12 mouse cellular contexts compared by ENCODE assay signal in the genomic region with DNA sequence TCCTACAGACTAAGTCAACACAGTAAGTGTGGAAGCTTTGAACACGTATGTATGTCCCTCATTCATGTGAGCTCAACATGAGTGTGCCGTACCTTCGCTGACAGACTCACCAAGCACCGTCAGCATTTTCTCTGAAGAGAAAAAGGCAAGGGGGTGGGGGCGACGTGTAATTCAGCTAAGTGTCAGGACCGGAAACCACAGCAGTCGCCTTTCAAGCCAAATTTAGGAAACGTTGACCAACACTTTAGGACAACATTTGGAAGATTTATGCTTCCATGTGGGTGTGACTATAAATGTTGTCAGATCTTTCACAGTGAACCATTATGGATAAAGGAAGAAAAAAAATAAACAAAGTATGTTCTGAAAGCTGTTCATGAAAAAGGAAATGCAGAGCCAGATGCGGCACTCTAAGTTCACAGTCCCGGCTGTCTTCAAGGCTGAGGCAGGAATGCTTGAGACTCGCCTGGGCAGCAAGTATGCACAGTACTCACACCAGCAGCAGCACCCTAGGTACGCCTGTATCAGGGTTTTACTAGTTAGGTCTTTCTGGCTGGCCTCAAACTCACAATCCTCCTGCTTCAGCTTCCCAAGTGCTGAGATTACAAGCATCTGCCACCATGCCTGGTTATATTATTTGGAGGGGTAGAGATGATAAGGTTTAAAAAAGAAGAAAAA. TPM values are rescaled to one million over a fixed set of nuclear protein-coding genes. Genes with fewer than 3 reads are reported as not detected.
DNase-seq lines count a peak whose midpoint lies in the region; ATAC-seq and TF ChIP-seq lines count a peak whose summit lies in the region.
"Had no signal": no experiment of that assay in that cellular context is flagged by ENCODE, and none has a peak within 500 bp of the region (broad histone marks: within the 10 kb centered on the region; RNA-seq: fewer than 3 reads in every experiment).

No protein-coding gene starts in this region.

- intact Hi-C loops in gastrocnemius, adult 2 months (cut with DNase I), result no loop called here
- intact Hi-C loops in left cerebral cortex, postnatal 14 days (cut with DNase I), result no loop called here

- no peak overlapping the region for H3K4me3 ChIP-seq in gastrocnemius, adult 2 months
- no peak overlapping the region for H3K4me3 ChIP-seq in neural tube, embryonic 13.5 days
- no peak overlapping the region for H3K4me3 ChIP-seq in stomach, embryonic 16.5 days (replicated peaks; ENCODE audit: low read length)
- H3K4me3 ChIP-seq: hindbrain, embryonic 12.5 days had no signal

- 69% methylated on average over 13 of the region's 13 CpGs for WGBS in neural tube, embryonic 13.5 days
- WGBS in stomach, embryonic 16.5 days, result 31% methylated on average over 13 of the region's 13 CpGs

- no peak overlapping the region for H3K9ac ChIP-seq in neural tube, embryonic 13.5 days
- no peak overlapping the region; the same call in 1 of the 2 replicates for H3K9ac ChIP-seq in stomach, embryonic 16.5 days (ENCODE audit: low read length)
- H3K9ac ChIP-seq: hindbrain, embryonic 12.5 days had no signal

- DNase-seq in gastrocnemius, adult 2 months, result no peak
- DNase-seq in gastrocnemius, postnatal 25 days, result no peak
- no peak for DNase-seq in neural tube, embryonic 10.5 days (ENCODE audit: extremely low spot score, low spot score)
- DNase-seq in kidney, postnatal 25 days, result peak; percentile 44 to 49
- DNase-seq in left cerebral cortex, postnatal 14 days (ENCODE audit: low spot score in 2 of 2), result no peak
- no peak for DNase-seq in frontal cortex, postnatal 36 days (ENCODE audit: low spot score in 2 of 2)
- DNase-seq: gastrocnemius, postnatal 36 days; thymus, adult 18-20 months had no signal

- no peak for ATAC-seq in neural tube, embryonic 13.5 days (ENCODE audit: low read depth)
- no peak for ATAC-seq in stomach, embryonic 16.5 days (ENCODE audit: insufficient read depth, low FRiP score)
- ATAC-seq: activated CD4-positive, CD25-positive, alpha-beta regulatory T cell, adult 4 months had no signal

- H3K36me3 ChIP-seq in neural tube, embryonic 13.5 days, result 0 out of 2 replicates have a peak, but pooled peaks cover under 1% of the 10 kb centered on the region
- H3K36me3 ChIP-seq in stomach, embryonic 16.5 days (ENCODE audit: control insufficient read depth, insufficient read depth, low read length), result no peaks in the 10 kb centered on the region
- H3K36me3 ChIP-seq: hindbrain, embryonic 12.5 days had no signal

- no peaks in the 10 kb centered on the region for H3K9me3 ChIP-seq in neural tube, embryonic 13.5 days
- no peaks in the 10 kb centered on the region for H3K9me3 ChIP-seq in stomach, embryonic 16.5 days (replicated peaks; ENCODE audit: control insufficient read depth, low read length)
- H3K9me3 ChIP-seq: hindbrain, embryonic 12.5 days had no signal

- H3K27ac ChIP-seq in gastrocnemius, adult 2 months, result peak overlapping the region; percentile 20; the same call in 1 of the 2 replicates
- H3K27ac ChIP-seq in neural tube, embryonic 13.5 days (replicated peaks), result 0 out of 2 replicates have a peak overlapping the region, but pooled peaks have one; percentile 33
- H3K27ac ChIP-seq in stomach, embryonic 16.5 days (ENCODE audit: low read length), result peak overlapping the region; percentile 77
- H3K27ac ChIP-seq: hindbrain, embryonic 12.5 days had no signal

- no peaks in the 10 kb centered on the region for H3K27me3 ChIP-seq in neural tube, embryonic 13.5 days
- no peaks in the 10 kb centered on the region for H3K27me3 ChIP-seq in stomach, embryonic 16.5 days (ENCODE audit: control insufficient read depth, insufficient read depth, low read length)
- H3K27me3 ChIP-seq: hindbrain, embryonic 12.5 days had no signal

- no peak overlapping the region for H3K4me2 ChIP-seq in neural tube, embryonic 13.5 days
- H3K4me2 ChIP-seq in stomach, embryonic 16.5 days (ENCODE audit: low read depth, low read length), result peak overlapping the region; percentile 30
- H3K4me2 ChIP-seq: hindbrain, embryonic 12.5 days had no signal

- no peak for TF ChIP-seq CTCF in gastrocnemius, adult 2 months (IDR thresholded peaks at IDR 0.05)

- peaks cover 8% of the 10 kb centered on the region for H3K4me1 ChIP-seq in neural tube, embryonic 13.5 days (replicated peaks)
- H3K4me1 ChIP-seq in stomach, embryonic 16.5 days (ENCODE audit: control insufficient read depth, insufficient read depth, low read length), result peaks cover 32% of the 10 kb centered on the region
- H3K4me1 ChIP-seq: hindbrain, embryonic 12.5 days had no signal

RNA-seq across cellular contexts. Expression of a gene that starts 27.9 kb away (rescaled TPM):
- total RNA-seq in gastrocnemius, adult 2 months (2021), result 1 to 10 TPM; 7.9 to 9.8 TPM
- 10 to 100 TPM; 10.9 to 12.0 TPM for total RNA-seq in gastrocnemius, postnatal 25 days (2021)
- 28.4 and 35.5 TPM in 2 replicates for polyA plus RNA-seq in neural tube, embryonic 13.5 days (2015; fragmentation: Nextera tagmentation; extraction: Ambion mirVana)
- 89.4 and 95.8 TPM in 2 replicates for polyA plus RNA-seq in stomach, embryonic 16.5 days (2015; fragmentation: Nextera tagmentation; extraction: Ambion mirVana)
- total RNA-seq in left cerebral cortex, postnatal 14 days (2021), result 10 to 100 TPM; 10.2 to 13.4 TPM

Comparison
In these comparisons a context has a peak if more than half of its experiments do, and no peak if none do; other contexts are left out.
1. DNase-seq: peak in kidney, postnatal 25 days (2 of 2); none in gastrocnemius, adult 2 months (single experiment), gastrocnemius, postnatal 25 days (single experiment), neural tube, embryonic 10.5 days (single experiment), left cerebral cortex, postnatal 14 days (0 of 2) and frontal cortex, postnatal 36 days (0 of 2).
2. H3K27ac ChIP-seq: peak in every context shown above with its lines; median percentile 77 in stomach, embryonic 16.5 days; 33 in neural tube, embryonic 13.5 days; 20 in gastrocnemius, adult 2 months.